Mouse (Mus musculus): ENCODE results near the gene Ngfr. TPM values are rescaled to one million over a fixed set of nuclear protein-coding genes. Genes with fewer than 3 reads are reported as not detected.

Gene Ngfr
- polyA plus RNA-seq, 1 experiment from 2014 or later: 34.5 TPM

- 79% methylated on average over 13 of the region's 13 CpGs for WGBS
- H3K9me3 ChIP-seq: no peaks in the 10 kb centered on the region
- H3K4me1 ChIP-seq: peaks cover 6% of the 10 kb centered on the region
- no peak overlapping the region for H3K9ac ChIP-seq
- no peak overlapping the region for H3K27ac ChIP-seq
- H3K27me3 ChIP-seq: peaks cover 19% of the 10 kb centered on the region
- H3K4me2 ChIP-seq (replicated peaks): no peak overlapping the region
- ATAC-seq (ENCODE audit: low FRiP score, low read depth): no peak
- H3K4me3 ChIP-seq: no peak overlapping the region
- H3K36me3 ChIP-seq: no peaks in the 10 kb centered on the region
These were observed 55.0 kb downstream of the Ngfr start for GRCm38 (mm10) chr11:95532353-95533072.

GRCm38 (mm10) chr11:95528231-95528630 lies 59.3 kb downstream of the Ngfr start:
- Histone ChIP-seq H3K9me3 (no peaks in the 10 kb centered on the region), H3K4me3 (no peak overlapping the region), H3K4me1 (peaks cover 8% of the 10 kb centered on the region; the same call in 1 of the 2 replicates), H3K27ac (no peak overlapping the region), H3K36me3 (no peaks in the 10 kb centered on the region), H3K27me3 (peaks cover 3% of the 10 kb centered on the region; the same call in 1 of the 2 replicates), H3K4me2 (replicated peaks) (no peak overlapping the region), H3K9ac (no peak overlapping the region)
- WGBS: 78% methylated on average over 3 of the region's 3 CpGs
- no peak for ATAC-seq (ENCODE audit: low FRiP score, low read depth)

- Histone ChIP-seq H3K27me3 (no peaks in the 10 kb centered on the region), H3K9ac (no peak overlapping the region), H3K9me3 (no peaks in the 10 kb centered on the region), H3K4me2 (replicated peaks) (no peak overlapping the region), H3K4me3 (no peak overlapping the region), H3K36me3 (no peaks in the 10 kb centered on the region), H3K27ac (no peak overlapping the region), H3K4me1 (peaks cover 8% of the 10 kb centered on the region; the same call in 1 of the 2 replicates)
- no peak for ATAC-seq (ENCODE audit: low FRiP score, low read depth)
- 84% methylated on average over 8 of the region's 8 CpGs for WGBS
These were observed 60.2 kb downstream of the Ngfr start for GRCm38 (mm10) chr11:95527307-95527706.

GRCm38 (mm10) chr11:95521563-95521962 lies 66.0 kb downstream of the Ngfr start:
- 2% methylated on average over 13 of the region's 13 CpGs for WGBS
- Histone ChIP-seq H3K27ac (no peak overlapping the region), H3K9ac (peak overlapping the region; percentile 31; the same call in 1 of the 2 replicates), H3K4me3 (peak overlapping the region; percentile 22), H3K9me3 (no peaks in the 10 kb centered on the region), H3K27me3 (0 out of 2 replicates have a peak, but pooled peaks cover 4% of the 10 kb centered on the region), H3K4me2 (replicated peaks) (peak overlapping the region; percentile 58), H3K4me1 (peaks cover 40% of the 10 kb centered on the region), H3K36me3 (no peaks in the 10 kb centered on the region)
- no peak for ATAC-seq (ENCODE audit: low FRiP score, low read depth)

- peak; percentile 46; the same call in 1 of the 2 replicates for ATAC-seq (ENCODE audit: low FRiP score, low read depth)
- H3K36me3 ChIP-seq: no peaks in the 10 kb centered on the region
- no peak overlapping the region for H3K9ac ChIP-seq
- H3K9me3 ChIP-seq: no peaks in the 10 kb centered on the region
- no peak overlapping the region for H3K27ac ChIP-seq
- 0 out of 2 replicates have a peak overlapping the region, but pooled peaks have one; percentile 22 for H3K4me3 ChIP-seq
- peaks cover 50% of the 10 kb centered on the region for H3K4me1 ChIP-seq
- peak overlapping the region; percentile 58 for H3K4me2 ChIP-seq (replicated peaks)
- WGBS: 6% methylated on average over 27 of the region's 27 CpGs
- peaks cover 10% of the 10 kb centered on the region; the same call in 1 of the 2 replicates for H3K27me3 ChIP-seq
These were observed 67.0 kb downstream of the Ngfr start for GRCm38 (mm10) chr11:95520456-95521072.

GRCm38 (mm10) chr11:95519996-95520395 lies 67.5 kb downstream of the Ngfr start:
- Histone ChIP-seq H3K36me3 (no peaks in the 10 kb centered on the region), H3K27ac (no peak overlapping the region), H3K9me3 (no peaks in the 10 kb centered on the region), H3K9ac (no peak overlapping the region), H3K27me3 (peaks cover 14% of the 10 kb centered on the region), H3K4me2 (replicated peaks) (no peak overlapping the region), H3K4me3 (no peak overlapping the region), H3K4me1 (peaks cover 54% of the 10 kb centered on the region)
- no peak for ATAC-seq (ENCODE audit: low FRiP score, low read depth)
- WGBS: 61% methylated on average over 3 of the region's 3 CpGs

- Histone ChIP-seq H3K27me3 (peaks cover 15% of the 10 kb centered on the region), H3K9ac (no peak overlapping the region), H3K27ac (no peak overlapping the region), H3K9me3 (no peaks in the 10 kb centered on the region), H3K36me3 (no peaks in the 10 kb centered on the region), H3K4me1 (peaks cover 55% of the 10 kb centered on the region), H3K4me2 (replicated peaks) (no peak overlapping the region), H3K4me3 (no peak overlapping the region)
- WGBS: 61% methylated on average over 10 of the region's 10 CpGs
- no peak for ATAC-seq (ENCODE audit: low FRiP score, low read depth)
These were observed 68.2 kb downstream of the Ngfr start for GRCm38 (mm10) chr11:95519299-95519698.

Other genes starting within 250 kb of the Ngfr start
- gene Slc35b1, start 203.0 kb downstream of the Ngfr start, polyA plus RNA-seq (2015; fragmentation: Nextera tagmentation; extraction: Ambion mirVana): 121 and 127 TPM in 2 replicates
- 156 and 168 TPM in 2 replicates for gene Spop, start 173.7 kb downstream of the Ngfr start, polyA plus RNA-seq (2015; fragmentation: Nextera tagmentation; extraction: Ambion mirVana)
- gene Nxph3, start 73.2 kb downstream of the Ngfr start, polyA plus RNA-seq (2015; fragmentation: Nextera tagmentation; extraction: Ambion mirVana): 0.98 and 1.1 TPM in 2 replicates
- gene Phb, start 79.2 kb upstream of the Ngfr start, polyA plus RNA-seq (2015; fragmentation: Nextera tagmentation; extraction: Ambion mirVana): 217 and 221 TPM in 2 replicates
- gene Zfp652, start 124.9 kb upstream of the Ngfr start, polyA plus RNA-seq (2015; fragmentation: Nextera tagmentation; extraction: Ambion mirVana): 26.8 and 26.9 TPM in 2 replicates
- gene B130006D01Rik, start 135.9 kb upstream of the Ngfr start, polyA plus RNA-seq (2015; fragmentation: Nextera tagmentation; extraction: Ambion mirVana): 2.0 TPM in 2 replicates
- gene Phospho1, start 236.8 kb upstream of the Ngfr start, polyA plus RNA-seq (2015; fragmentation: Nextera tagmentation; extraction: Ambion mirVana): 0.26 and 0.89 TPM in 2 replicates
- 11.2 and 12.0 TPM in 2 replicates for gene Gngt2, start 249.5 kb upstream of the Ngfr start, polyA plus RNA-seq (2015; fragmentation: Nextera tagmentation; extraction: Ambion mirVana)

Data from limb, embryonic 13.5 days (tissue).